Mouse (Mus musculus) monocyte, adult 5-6 weeks (primary cell): ENCODE results near the gene Agbl2. TPM values are rescaled to one million over a fixed set of nuclear protein-coding genes. Genes with fewer than 3 reads are reported as not detected.
"Not testable (repeated sequence)": the region's sequence is repeated elsewhere in the genome, so short reads cannot be mapped to it uniquely, and the experiment has no call there.

Experiments
- ATAC-seq: fragments of 153-309, 156-312 bp; replicated peaks from 2 replicates; pipeline ENCODE4 v1.8.0; 2017; ENCODE audit warnings: mild to moderate bottlenecking; ENCODE audit not compliant: low TSS enrichment, insufficient number of reproducible peaks, severe bottlenecking, poor library complexity, low FRiP score
- total RNA-seq: library from RNA; stranded (forward); fragments of 200-1000, 200-491, 200-594 nt; gene quantifications from 3 replicates; pipeline ENCODE4 v1.2.3, GENCODE M21; 2017

The Agbl2 gene
- total RNA-seq, 1 experiment from 2014 or later = 0.38 TPM

DNA sequence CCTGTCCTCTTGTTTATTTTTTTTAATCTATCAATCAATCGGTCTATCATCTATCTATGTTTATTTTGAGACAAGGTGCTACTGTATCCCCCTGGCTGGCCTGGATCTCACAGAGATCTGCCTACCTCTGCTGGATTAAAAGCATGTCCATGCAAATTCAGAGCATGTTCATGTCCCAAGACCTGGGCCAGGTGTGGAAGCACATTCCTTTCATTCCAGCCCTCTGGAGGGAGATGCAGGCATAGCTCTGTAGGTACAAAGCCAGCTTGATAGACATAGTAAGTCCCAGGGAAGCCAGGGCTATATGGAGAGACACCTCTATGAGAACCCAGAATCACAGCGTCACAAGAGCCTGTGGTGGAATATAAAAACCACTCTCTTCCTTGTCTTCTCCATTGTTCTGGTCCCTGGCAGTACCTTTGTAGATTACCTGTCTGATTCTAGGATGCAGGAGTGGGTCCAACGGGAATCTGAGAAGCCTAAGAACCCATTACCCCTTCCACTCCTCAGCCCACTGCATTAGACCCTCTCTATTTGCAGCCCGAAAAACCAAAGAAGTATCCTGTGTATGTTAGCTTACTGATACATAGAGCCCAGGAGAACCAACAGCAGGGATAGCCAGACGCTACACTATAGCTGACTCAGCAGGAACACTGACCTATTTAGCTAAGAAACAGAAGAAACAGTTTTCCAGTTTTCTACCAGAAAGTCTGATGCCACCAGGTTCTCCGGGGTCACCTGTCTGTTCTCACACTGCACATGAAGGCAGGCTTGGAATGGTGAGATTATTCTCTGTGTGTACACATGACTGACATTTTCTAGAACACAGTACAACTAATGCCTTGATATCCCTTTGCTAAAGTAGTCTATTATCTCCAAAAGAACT lies 26.0 kb downstream of the Agbl2 start:
- ATAC-seq = no peak

GRCm38 (mm10) chr2:90810751-90811150 lies 28.2 kb downstream of the Agbl2 start:
- no peak for ATAC-seq

GRCm38 (mm10) chr2:90815266-90815665 lies 32.7 kb downstream of the Agbl2 start:
- ATAC-seq = no peak

DNA sequence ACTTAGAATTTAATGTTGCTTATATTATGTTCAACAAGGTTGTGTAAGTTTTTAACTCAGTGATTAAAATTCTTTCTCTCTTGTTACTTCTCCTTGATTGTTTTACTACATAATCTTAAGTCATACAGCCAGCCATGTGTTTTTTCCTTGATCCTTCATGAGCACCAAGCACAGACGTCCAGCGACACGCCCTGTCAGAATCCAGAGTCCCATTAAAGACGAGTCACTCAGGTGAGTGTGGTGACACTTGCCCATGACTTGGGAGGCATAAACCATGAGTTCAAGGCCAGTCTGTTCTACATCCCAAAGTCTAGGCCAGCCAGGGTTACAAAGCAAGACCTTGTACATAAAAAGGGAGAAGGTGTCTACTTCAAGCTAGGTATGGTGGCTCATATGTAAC lies 33.6 kb downstream of the Agbl2 start:
- no peak for ATAC-seq

DNA sequence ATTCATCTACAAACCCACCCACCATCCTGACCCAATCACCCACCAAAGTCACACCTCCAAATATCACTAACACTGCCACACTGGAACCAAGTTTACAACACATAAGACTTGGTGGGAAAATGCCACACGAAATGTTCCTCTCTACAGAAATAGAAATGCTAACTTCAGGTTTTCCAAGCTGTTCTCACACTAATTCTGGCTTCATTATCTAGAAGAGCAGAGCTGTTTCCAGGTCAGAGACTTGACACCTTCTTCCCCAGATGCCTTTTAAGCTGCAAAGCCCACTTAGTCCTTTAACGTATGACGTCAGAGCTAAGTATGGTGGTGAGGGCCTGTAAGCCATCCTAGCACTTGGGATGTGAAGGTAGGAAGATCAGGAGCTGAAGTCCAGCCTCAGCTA lies 36.2 kb downstream of the Agbl2 start:
- ATAC-seq = no peak

DNA sequence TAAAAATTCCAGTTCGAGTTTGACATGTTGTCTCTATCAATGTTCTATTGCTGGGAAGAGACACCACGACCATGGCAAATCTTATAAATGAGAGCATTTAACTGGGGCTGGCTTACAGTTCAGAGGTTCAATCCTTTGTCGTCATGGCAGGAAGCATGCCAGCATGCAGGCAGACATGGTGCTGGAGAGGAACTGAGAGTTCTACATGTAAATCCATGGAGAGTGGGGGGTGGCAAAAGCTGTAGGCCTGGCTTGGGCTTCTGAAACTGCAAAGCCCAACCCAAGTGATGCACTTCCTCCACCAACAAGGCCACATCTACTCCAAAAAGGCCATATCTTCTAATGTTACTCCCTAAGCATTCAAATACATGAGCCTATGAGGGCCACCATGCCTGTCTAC lies 38.4 kb downstream of the Agbl2 start:
- no peak for ATAC-seq

GRCm38 (mm10) chr2:90822978-90823377 lies 40.5 kb downstream of the Agbl2 start:
- ATAC-seq = no peak

DNA sequence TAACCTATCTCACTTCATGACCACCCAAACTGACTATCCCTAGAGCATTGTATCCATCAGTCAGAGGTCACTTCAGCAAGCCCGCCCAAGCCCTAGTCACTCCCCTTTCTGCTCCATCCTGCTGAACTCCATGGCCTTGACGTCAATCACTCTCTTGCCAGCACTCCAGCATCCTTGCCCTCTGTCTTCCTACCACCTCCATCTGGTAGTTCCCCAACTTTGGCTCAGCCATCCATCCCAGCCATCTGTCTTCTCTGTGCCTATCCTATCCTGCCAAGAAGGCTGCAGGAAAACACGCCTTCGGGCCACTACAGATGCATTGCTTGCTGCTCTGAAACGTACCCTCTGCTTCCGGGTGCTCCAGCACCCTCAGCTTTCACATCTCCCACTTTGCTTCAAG lies 41.3 kb downstream of the Agbl2 start:
- ATAC-seq = no peak

- not testable (repeated sequence) for ATAC-seq
These were observed 42.0 kb downstream of the Agbl2 start for GRCm38 (mm10) chr2:90824528-90824927.

DNA sequence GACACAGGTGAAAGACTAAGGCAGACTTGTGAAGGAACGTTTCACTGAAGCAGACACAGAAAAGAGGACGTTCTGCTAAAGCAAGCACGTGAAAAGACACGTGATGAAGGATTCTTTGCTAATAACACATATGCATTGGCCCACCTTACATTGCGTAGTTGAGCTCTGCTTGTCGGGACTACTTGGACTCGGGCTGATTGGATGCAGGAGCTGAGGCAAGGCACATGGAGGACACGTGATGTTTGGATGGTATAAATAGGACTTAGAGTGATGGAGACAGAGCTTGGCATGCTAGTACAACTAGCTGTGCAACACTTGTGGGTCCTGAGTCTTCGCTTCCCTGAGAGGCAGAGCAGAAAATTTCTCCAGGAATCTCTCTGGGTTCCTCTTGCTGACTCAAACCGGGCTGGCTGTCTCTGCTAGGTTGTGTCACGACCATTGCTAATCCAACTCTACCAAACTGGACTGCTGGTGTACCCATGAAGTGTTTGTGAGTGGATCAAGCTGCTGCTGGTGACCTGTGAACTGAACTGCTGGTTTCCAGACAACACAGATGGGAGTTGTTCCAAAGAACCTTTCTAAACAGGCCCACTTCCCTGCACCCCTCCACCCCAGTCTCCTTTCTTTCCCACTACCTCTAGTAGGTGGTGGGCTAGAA lies 43.1 kb downstream of the Agbl2 start:
- no peak for ATAC-seq

- ATAC-seq = no peak
These were observed 46.2 kb downstream of the Agbl2 start for GRCm38 (mm10) chr2:90828739-90829138.

GRCm38 (mm10) chr2:90833502-90833901 lies 51.0 kb downstream of the Agbl2 start:
- no peak for ATAC-seq

GRCm38 (mm10) chr2:90838621-90839020 lies 56.1 kb downstream of the Agbl2 start:
- ATAC-seq = no peak

DNA sequence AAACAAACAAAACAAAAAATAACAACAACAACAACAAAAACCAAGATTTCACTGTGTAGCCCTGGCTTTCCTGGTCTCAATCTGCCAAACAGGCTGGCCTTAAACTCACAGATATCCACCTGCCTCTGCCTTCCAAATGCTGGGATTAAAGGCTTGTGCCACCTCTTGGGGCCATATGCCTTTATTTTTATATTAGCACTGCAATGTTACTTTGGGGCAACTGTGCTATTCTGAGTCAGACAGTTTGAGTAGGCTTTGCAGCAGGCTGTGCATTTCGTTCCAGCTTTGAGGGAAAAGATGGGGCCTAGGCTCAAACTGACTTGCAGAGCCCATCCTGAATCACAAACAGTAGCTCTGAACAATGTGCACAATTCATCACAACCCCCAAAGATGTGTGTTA lies 61.1 kb downstream of the Agbl2 start:
- ATAC-seq = no peak

DNA sequence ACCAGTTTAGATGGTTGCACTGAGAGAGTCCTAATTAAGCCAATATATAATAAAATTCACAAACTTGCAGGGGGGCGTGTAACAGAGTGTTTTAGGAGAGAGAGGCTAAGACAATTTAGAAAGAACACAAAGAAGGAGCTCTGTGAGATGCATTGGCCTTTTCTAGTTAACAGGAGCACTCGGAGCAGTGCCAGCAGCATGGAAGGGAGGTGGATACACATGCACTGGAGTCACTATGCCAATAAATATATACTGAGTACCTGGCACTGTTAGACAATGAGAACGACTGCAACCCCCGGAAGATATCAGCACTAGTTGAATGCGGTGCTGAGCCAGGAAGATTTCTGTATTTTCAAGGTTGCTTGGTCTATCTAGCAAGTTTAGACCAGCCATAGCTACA lies 61.7 kb downstream of the Agbl2 start:
- no peak for ATAC-seq

- no peak for ATAC-seq
These were observed 62.7 kb downstream of the Agbl2 start for GRCm38 (mm10) chr2:90845234-90845633.

DNA sequence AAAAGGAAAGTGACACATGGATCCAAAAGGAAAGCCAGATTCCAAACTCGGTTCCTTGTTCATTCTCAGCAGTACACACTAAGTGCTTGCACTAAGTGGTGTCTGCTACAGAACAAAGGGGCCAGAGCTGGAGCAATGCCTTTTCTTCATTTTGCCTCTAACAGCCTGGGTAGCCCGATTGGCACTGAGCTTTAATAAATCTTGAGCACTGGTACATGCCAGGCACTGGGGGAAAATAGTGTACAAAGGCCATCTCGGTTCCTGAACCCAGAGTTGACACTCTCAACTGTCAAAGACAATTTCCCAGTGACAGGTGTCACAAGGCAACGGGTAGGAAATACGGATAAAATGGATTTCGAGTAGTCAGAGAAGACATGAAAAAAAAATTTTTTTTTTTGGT lies 63.6 kb downstream of the Agbl2 start:
- ATAC-seq = no peak

- ATAC-seq = no peak
These were observed 64.0 kb downstream of the Agbl2 start for GRCm38 (mm10) chr2:90846597-90846954.

- ATAC-seq = peak; percentile 88
These were observed 64.6 kb downstream of the Agbl2 start, which contains the start of gene Mtch2 for GRCm38 (mm10) chr2:90846955-90847680. TSS of gene Mtch2 (plus strand) at chr2:90847155.

- ATAC-seq = no peak
These were observed 65.1 kb downstream of the Agbl2 start for GRCm38 (mm10) chr2:90847681-90848050.
